Mouse (Mus musculus) testis, adult 2 months (tissue): ENCODE results near the gene Dnaic2.

Experiments
- CTCF ChIP-seq: fragments of 200-500 bp; IDR thresholded peaks from 2 replicates; pipeline ENCODE4 v1.5.1; 2012; ENCODE audit warnings: low read depth, mild to moderate bottlenecking, inconsistent platforms, low read length, moderate library complexity; ENCODE audit not compliant: control insufficient read depth, insufficient read depth, insufficient replicate concordance
- POLR2A ChIP-seq: fragments of 200-500 bp; IDR thresholded peaks from 2 replicates; pipeline ENCODE4 v1.6.1; 2012; ENCODE audit warnings: low read depth, mild to moderate bottlenecking, inconsistent platforms, low read length, moderate library complexity; ENCODE audit not compliant: control insufficient read depth

DNA sequence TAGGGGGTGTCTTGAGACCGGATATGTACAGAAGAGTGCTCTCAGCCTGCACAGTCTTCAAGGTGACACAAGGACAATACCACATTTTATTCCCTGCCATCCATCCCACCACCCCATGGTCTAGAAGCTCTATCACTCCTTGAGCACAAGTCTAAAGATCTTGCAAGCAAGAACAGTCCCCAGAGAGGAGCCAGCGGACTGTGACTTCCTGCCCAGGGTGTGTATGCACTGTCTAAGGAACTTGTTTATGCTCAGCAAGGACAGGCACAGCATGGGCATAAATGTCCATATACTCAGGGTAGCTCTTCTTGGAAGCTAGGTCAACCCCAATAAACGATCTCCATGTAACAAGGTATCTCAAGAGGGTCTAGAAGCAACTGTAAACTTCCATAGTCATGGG is 70.8 kb downstream of the Dnaic2 start:
- TF ChIP-seq CTCF (no peak), POLR2A (no peak)
